In the genomic region with DNA sequence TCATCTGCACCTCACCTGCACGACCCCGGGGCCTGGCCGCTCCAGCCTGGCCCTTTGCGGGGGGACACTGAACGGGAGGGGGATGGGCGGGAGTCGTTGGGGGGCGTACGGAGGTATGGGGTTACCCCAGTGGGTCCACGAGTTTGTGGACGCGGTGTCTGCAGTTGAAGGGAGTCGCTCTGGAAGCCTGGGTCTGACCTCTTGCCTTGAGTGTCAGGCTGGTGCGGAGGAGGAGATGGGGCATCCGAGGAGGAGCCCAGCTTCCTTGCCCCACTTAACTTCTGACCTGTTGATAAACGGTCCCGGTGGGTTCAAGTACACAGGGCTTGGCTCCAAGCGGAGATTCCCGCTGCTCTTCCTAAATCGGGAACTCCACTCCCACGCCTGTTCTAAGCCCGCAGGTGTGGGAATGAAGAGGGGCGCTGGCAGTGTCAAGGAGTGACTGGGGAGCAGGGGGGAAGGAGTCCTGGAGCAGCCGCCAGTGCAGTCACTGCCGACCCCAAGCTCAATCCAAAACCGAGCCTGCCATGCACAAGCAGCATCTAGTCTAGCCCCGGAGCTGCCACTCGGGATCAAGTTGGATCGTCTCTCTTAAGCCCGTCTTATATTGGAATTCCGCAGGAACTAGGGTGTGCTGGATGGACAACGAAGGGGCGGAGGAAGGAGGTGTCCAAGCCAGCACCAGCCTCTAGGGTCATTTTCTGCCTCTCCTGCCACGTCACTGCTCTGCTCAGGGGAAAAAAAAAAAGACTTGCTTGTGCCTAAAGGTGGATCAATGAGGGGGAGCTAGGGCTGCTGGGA, we compare ENCODE assay signal across 8 mouse cellular contexts. TPM values are rescaled to one million over a fixed set of nuclear protein-coding genes. Genes with fewer than 3 reads are reported as not detected.
DNase-seq lines count a peak whose midpoint lies in the region; ATAC-seq and TF ChIP-seq lines count a peak whose summit lies in the region.

No protein-coding gene starts in this region.

- WGBS in bone marrow, adult 2 months = 1% methylated on average over 34 of the region's 34 CpGs
- under 1% methylated on average over 34 of the region's 34 CpGs for WGBS in embryonic facial prominence, embryonic 15.5 days
- under 1% methylated on average over 34 of the region's 34 CpGs for WGBS in heart, embryonic 14.5 days

- peak overlapping the region; percentile 99 for H3K9ac ChIP-seq in embryonic facial prominence, embryonic 15.5 days
- H3K9ac ChIP-seq in heart, embryonic 14.5 days (ENCODE audit: low read length) = peak overlapping the region; percentile 97

- TF ChIP-seq CTCF in bone marrow, adult 2 months (IDR thresholded peaks at IDR 0.05; ENCODE audit: control insufficient read depth, insufficient read depth, low read length) = no peak

- no peak for TF ChIP-seq POLR2A in bone marrow, adult 2 months (IDR thresholded peaks at IDR 0.05; ENCODE audit: borderline replicate concordance, control insufficient read depth, low read depth, low read length)

- peak overlapping the region; percentile 68 for H3K4me2 ChIP-seq in embryonic facial prominence, embryonic 15.5 days (replicated peaks)
- peak overlapping the region; percentile 81 for H3K4me2 ChIP-seq in heart, embryonic 14.5 days (ENCODE audit: low read length)

- H3K36me3 ChIP-seq in embryonic facial prominence, embryonic 15.5 days = no peaks in the 10 kb centered on the region
- no peaks in the 10 kb centered on the region for H3K36me3 ChIP-seq in heart, embryonic 14.5 days (ENCODE audit: control insufficient read depth, insufficient read depth, low read length)

- no peaks in the 10 kb centered on the region; the same call in 1 of the 2 replicates for H3K4me1 ChIP-seq in bone marrow, adult 2 months (ENCODE audit: control insufficient read depth, insufficient read depth, low read length)
- peaks cover 14% of the 10 kb centered on the region for H3K4me1 ChIP-seq in embryonic facial prominence, embryonic 15.5 days
- H3K4me1 ChIP-seq in heart, embryonic 14.5 days (ENCODE audit: control insufficient read depth in 2 of 2, insufficient read depth in 2 of 2, low read length in 2 of 2) = peaks cover 0 to 18% of the 10 kb centered on the region in 2 experiments; a peak in 2 of 4 replicates

- H3K27ac ChIP-seq in bone marrow, adult 2 months (ENCODE audit: control insufficient read depth, insufficient read depth, low read depth, low read length, poor library complexity) = peak overlapping the region; percentile 71; the same call in 1 of the 2 replicates
- H3K27ac ChIP-seq in embryonic facial prominence, embryonic 15.5 days (replicated peaks) = peak overlapping the region; percentile 91
- H3K27ac ChIP-seq in heart, embryonic 14.5 days (replicated peaks in 1 of 2; ENCODE audit: control insufficient read depth in 1 of 2, insufficient read depth in 1 of 2, low read depth in 2 of 2, low read length in 2 of 2) = peak overlapping the region; percentile 88 to 91

- H3K4me3 ChIP-seq in bone marrow, adult 2 months (replicated peaks; ENCODE audit: control insufficient read depth, low read depth, low read length) = peak overlapping the region; percentile 67
- peak overlapping the region; percentile 99 for H3K4me3 ChIP-seq in embryonic facial prominence, embryonic 15.5 days (replicated peaks)
- H3K4me3 ChIP-seq in heart, embryonic 14.5 days (ENCODE audit: control insufficient read depth in 1 of 2, insufficient read depth in 1 of 2, low read depth in 1 of 2, low read length in 2 of 2) = peak overlapping the region; percentile 94 to 97

- ATAC-seq in embryonic facial prominence, embryonic 15.5 days (ENCODE audit: insufficient number of reproducible peaks, low FRiP score, low TSS enrichment, low read depth) = no peak; the same call in 1 of the 2 replicates
- ATAC-seq in heart, embryonic 14.5 days (ENCODE audit: insufficient number of reproducible peaks, insufficient read depth, low FRiP score, low read depth) = peak; percentile 11

- DNase-seq in ES-CJ7 (ENCODE audit: low read depth, low spot score) = peak; percentile 66
- DNase-seq in kidney, postnatal 10 days = peak; percentile 39
- peak; percentile 42 for DNase-seq in lung, postnatal 10 days
- DNase-seq in ovary, postnatal 14 days (ENCODE audit: low spot score) = peak; percentile 22
- peak; percentile 6 for DNase-seq in urinary bladder, postnatal 14 days (ENCODE audit: low spot score)

- H3K9me3 ChIP-seq in embryonic facial prominence, embryonic 15.5 days (replicated peaks) = no peaks in the 10 kb centered on the region
- H3K9me3 ChIP-seq in heart, embryonic 14.5 days (ENCODE audit: control insufficient read depth, low read length) = no peaks in the 10 kb centered on the region

- no peaks in the 10 kb centered on the region for H3K27me3 ChIP-seq in embryonic facial prominence, embryonic 15.5 days
- H3K27me3 ChIP-seq in heart, embryonic 14.5 days (ENCODE audit: control insufficient read depth, insufficient read depth, low read length) = no peaks in the 10 kb centered on the region

RNA-seq across cellular contexts. Expression of a gene that starts 0.9 kb away (rescaled TPM):
- 6.2 and 10.1 TPM in 2 replicates for polyA plus RNA-seq in bone marrow, adult 2 months (2011; ENCODE audit: insufficient read depth, insufficient read length, low replicate concordance, missing spikeins)
- 105 and 108 TPM in 2 replicates for polyA plus RNA-seq in embryonic facial prominence, embryonic 15.5 days (2015; fragmentation: Nextera tagmentation; extraction: Ambion mirVana)
- 50.1 and 52.9 TPM in 2 replicates for polyA plus RNA-seq in heart, embryonic 14.5 days (2014; fragmentation: Nextera tagmentation; extraction: Ambion mirVana)

RNA-seq across cellular contexts. Expression of a gene that starts 1.0 kb away (rescaled TPM):
- 0.45 TPM in 1 of 2 replicates, not detected in the other for polyA plus RNA-seq in bone marrow, adult 2 months (2011; ENCODE audit: insufficient read depth, insufficient read length, low replicate concordance, missing spikeins)
- polyA plus RNA-seq in embryonic facial prominence, embryonic 15.5 days (2015; fragmentation: Nextera tagmentation; extraction: Ambion mirVana) = 1.3 and 1.4 TPM in 2 replicates
- 1.6 and 1.9 TPM in 2 replicates for polyA plus RNA-seq in heart, embryonic 14.5 days (2014; fragmentation: Nextera tagmentation; extraction: Ambion mirVana)

RNA-seq across cellular contexts. Expression of a gene that starts 24.5 kb away (rescaled TPM):
- 1.7 and 3.9 TPM in 2 replicates for polyA plus RNA-seq in bone marrow, adult 2 months (2011; ENCODE audit: insufficient read depth, insufficient read length, low replicate concordance, missing spikeins)
- 15.7 and 15.8 TPM in 2 replicates for polyA plus RNA-seq in embryonic facial prominence, embryonic 15.5 days (2015; fragmentation: Nextera tagmentation; extraction: Ambion mirVana)
- polyA plus RNA-seq in heart, embryonic 14.5 days (2014; fragmentation: Nextera tagmentation; extraction: Ambion mirVana) = 13.8 and 16.1 TPM in 2 replicates

Comparison
In these comparisons a context has a peak if more than half of its experiments do, and no peak if none do; other contexts are left out.
1. DNase-seq: peak in every context shown above with its lines; median percentile 66 in ES-CJ7; 42 in lung, postnatal 10 days; 39 in kidney, postnatal 10 days; 22 in ovary, postnatal 14 days; 6 in urinary bladder, postnatal 14 days.